Mouse (Mus musculus) layer of hippocampus, postnatal 25 days (tissue): Measurements from ENCODE around the gene Snrnp48. TPM values are rescaled to one million over a fixed set of nuclear protein-coding genes. Genes with fewer than 3 reads are reported as not detected.

Experiments used
- DNase-seq, 2 experiments: peaks; one replicate each; pipeline ENCODE4 v3.0.0; 2022; ENCODE audit warnings: mixed read lengths in 2 of 2, low spot score in 1 of 2; ENCODE audit errors: extremely low spot score in 1 of 2
- total RNA-seq, 2 experiments: library from RNA; stranded (reverse); gene quantifications; 2 replicates each; pipeline ENCODE4 v1.2.3; 2021

The Snrnp48 gene
- 10 to 100 TPM; 19.0 to 25.2 TPM for total RNA-seq

DNA sequence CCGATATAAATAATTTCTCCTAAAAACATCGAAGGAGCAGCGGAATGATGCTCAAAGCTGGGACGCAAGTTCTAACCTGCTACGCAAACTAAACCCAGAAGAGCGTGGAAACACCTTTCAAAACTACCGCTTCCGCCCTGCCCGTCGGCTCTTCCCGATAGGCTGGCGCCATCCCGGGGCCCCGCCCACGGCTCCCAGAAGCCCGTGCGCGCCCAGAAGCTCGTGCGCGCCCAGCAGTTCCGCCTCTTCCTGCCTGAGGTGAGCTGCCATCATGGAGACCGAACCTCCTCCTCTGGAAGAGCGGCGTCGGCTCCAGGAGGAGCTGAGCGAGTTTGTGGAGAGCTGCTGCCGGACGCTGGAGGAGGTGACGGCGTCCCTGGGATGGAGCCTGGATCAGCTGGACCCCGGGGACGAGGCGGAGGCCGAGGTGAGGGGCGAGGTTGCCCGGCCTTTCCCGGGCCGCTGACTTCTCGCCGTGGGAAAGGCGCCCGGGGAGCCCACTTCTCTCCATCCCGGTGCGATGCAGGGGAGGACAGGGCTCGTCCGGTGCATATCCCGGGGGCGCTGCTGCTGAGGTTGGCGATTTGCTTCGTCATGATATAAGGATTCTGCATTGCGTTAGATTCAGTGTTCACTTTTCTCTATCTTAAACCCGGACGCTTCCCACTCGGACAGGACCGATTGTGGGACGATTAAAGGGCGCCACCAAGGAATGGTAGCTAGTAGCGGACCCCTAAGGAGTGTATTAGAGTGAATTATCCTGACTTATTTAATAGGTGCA is at the start of gene Snrnp48:
Gene Snrnp48, plus strand, starts transcription at position 237 of the 781 bp plus-strand sequence.
- DNase-seq = peak; percentile 75 to 77

DNA sequence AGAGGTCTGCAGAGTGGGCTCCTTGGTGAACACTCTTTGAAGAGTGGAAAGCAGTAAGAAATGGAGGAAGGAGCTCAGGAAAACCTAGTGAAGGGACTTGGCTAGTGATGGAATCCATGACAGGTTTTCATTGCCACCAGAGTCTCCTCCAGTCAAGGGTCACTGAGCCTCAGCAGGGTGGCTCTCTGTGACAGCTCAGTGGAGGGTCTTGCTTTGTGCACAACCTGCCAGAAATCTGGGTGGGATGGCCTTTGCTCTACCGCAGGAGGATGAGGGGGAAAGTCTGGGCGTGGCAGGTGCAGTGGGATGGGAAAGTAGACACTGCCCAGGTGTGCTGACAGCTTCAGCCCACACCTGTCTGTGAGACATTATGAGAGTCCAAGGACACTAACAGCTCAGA is 49.2 kb upstream of the Snrnp48 start:
- no peak for DNase-seq

DNA sequence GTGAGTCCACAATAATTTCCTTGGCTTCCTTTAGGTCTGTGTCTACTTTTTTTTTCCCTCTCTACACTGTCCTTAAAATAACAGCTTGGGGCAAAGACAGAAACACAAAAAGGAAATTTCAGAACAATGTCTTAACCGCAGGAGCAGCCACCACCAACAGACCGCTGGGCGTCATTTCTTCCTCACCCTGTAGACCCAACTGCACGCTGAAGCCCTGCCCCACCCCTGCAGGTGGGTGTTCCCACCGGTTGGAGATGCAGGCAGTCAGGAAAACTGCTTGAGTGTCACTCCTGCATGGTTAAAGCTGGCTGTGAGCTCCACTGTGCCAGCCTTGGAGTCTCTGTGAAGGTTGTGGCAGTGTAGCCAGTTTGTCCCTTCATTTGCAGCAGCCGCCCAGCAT is 47.1 kb upstream of the Snrnp48 start:
- DNase-seq = no peak

- DNase-seq = no peak
Observed at GRCm38 (mm10) chr13:38162002-38162401, 42.7 kb upstream of the Snrnp48 start.

- DNase-seq = peak; percentile 10 to 17
Observed at GRCm38 (mm10) chr13:38162668-38163067, 42.1 kb upstream of the Snrnp48 start.

DNA sequence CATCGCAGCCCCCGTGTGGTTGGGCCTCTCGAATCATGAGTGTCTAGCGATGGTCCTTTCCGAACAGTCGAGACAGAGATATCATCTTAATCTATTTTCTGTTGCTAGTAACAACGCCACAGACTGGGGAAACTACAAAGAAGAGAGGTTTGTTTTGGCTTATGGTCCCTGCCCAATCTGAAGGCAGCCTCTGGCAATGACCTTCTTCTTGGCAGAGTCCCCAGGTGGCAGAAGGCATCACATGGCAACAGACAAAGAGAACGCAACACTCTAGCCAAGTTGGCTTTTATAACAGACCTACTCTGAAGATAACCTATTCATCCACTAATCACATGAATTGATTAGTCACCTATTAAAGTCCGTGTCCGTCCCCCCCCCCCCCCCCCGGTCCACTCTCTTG is 39.8 kb upstream of the Snrnp48 start:
- DNase-seq = no peak

- DNase-seq = no peak
Observed at GRCm38 (mm10) chr13:38167056-38167455, 37.7 kb upstream of the Snrnp48 start.

GRCm38 (mm10) chr13:38170707-38171144 is 34.0 kb upstream of the Snrnp48 start:
- DNase-seq = no peak

GRCm38 (mm10) chr13:38193406-38193805 is 11.3 kb upstream of the Snrnp48 start:
- no peak for DNase-seq

DNA sequence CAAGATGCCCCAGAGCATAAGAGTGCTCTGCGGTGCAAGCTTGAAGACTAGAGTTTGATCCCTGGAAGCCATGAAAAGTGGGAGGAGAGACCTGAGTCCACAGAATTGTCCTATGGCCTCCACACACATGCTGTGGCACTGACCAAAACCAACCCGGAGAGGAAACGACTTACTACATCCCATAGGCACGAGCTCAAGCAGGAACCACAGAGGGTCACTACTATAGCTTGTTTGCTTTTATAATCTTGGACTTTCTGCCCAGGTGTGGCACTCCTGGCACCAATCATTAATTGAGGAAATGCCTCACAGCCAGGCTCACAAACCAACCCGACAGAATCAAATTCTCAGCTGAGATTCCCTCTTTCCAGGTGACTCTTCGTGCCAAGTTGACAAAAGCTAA is 3.3 kb upstream of the Snrnp48 start:
- no peak for DNase-seq

DNA sequence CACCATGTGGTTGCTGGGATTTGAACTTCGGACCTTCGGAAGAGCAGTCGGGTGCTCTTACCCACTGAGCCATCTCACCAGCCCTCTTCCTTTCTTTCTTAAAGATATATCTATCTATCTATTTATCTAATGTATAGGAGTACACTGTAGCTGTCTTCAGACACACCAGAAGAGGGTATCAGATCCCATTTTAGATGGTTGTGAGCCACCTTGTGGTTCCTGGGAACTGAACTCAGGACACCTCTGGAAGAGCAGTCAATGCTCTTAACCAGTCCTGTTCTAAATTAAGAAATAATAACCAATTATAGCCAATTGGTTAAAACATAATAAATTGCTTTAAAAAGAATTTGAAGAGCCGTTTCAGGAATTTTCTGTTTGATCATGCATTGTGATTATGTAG is 567 bp upstream of the Snrnp48 start:
- DNase-seq = no peak

- DNase-seq = no peak
Observed at GRCm38 (mm10) chr13:38211122-38211521, 6.4 kb downstream of the Snrnp48 start.

GRCm38 (mm10) chr13:38218686-38219085 is 13.9 kb downstream of the Snrnp48 start:
- no peak for DNase-seq

DNA sequence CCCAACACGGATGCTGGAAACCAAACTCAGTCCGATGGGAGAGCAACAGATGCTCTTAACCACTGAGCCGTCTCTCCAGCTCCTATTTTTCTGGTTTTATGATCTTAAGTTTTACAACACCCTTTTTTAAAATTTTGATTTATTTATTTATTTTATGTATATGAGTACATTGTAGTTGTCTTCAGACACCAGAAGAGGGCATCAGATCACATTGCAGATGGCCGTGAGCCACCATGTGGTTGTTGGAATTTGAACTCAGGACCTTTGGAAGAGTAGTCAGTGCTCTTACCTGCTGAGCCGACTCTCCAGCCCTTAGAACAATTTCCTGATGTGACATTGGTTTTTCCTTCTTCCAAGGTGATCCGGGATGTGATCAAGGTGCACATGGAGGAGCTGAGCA is 15.6 kb downstream of the Snrnp48 start:
- no peak for DNase-seq

GRCm38 (mm10) chr13:38230177-38230821 is 25.6 kb downstream of the Snrnp48 start:
- DNase-seq = no peak

DNA sequence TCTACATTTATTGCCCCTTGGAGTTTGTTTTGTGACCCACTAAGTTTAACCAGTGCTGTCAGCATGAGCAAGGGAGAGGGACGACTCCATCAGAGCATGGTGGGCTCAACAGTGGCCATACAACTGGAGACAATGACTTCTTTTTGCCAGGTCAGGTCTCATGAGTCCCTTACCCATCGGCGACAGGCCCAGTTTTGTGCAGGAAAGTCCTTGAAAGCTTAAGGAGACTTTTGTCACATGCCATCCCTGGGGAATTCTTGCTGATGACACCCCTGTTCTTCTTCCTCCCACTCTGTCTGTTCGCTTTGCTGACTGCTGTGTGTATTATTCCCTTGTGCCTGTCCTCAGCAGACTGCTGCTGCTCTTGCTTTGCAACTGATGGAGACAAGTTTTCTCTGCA is 27.7 kb downstream of the Snrnp48 start:
- no peak for DNase-seq

DNA sequence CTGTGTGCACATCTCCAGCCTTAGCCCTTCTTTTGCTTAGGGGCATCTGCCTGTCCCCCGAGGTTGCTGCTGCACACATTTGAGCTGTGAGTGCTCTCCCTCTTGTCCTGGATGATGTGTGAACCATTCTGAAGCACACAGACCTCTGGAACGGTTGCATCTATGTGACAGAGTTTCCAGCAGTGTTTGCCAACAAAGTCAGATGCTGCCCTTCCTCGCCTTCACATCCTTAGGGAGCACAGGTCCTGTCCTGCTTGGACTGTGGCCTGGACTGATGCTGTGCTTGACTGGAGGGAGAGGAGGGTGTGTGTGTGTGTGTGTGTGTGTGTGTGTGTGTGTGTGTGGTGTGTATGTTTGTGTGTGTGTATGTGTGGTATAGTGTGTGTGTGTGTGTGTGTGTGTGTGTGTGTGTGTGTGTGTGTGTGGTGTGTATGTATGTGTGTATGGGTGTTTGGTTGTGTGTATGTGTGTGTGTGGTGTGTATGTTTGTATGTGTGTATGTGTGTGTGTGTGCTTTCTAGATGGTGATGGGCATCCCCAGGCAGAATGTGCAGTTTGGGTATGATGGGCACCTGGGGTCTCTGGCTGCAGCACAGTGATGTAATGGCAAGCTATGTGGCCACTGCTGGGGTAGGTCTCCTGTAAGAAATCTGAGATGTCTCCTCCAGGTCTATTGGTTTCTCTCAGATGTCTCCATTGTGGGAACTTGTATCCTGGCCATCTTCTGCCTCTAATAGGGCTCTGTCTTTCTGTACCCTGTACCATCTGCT is 28.3 kb downstream of the Snrnp48 start:
- no peak for DNase-seq

GRCm38 (mm10) chr13:38234651-38235050 is 29.9 kb downstream of the Snrnp48 start:
- no peak for DNase-seq

GRCm38 (mm10) chr13:38235370-38235769 is 30.6 kb downstream of the Snrnp48 start:
- no peak for DNase-seq

GRCm38 (mm10) chr13:38248151-38248550 is 43.4 kb downstream of the Snrnp48 start:
- DNase-seq = no peak

DNA sequence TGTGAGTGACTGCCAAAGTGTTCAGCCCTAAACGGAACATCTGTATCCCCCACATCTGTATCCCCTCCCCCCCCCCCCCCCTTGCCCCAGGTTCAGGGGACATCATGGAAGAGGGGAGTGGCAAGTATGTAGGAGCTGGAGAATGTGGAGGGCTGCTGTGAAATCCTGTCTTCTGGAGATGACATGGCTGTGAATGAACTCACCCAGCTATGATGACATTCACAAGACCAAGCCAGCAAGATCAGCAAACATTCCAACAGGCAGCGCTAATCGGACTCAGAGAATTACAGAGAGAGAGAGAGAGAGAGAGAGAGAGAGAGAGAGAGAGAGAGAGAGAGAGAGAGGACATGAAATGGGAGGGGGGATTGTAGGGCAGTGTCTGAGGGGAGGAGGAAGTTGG is 46.5 kb downstream of the Snrnp48 start:
- DNase-seq = no peak
